19 mouse cellular contexts compared by ENCODE assay signal in the genomic region with DNA sequence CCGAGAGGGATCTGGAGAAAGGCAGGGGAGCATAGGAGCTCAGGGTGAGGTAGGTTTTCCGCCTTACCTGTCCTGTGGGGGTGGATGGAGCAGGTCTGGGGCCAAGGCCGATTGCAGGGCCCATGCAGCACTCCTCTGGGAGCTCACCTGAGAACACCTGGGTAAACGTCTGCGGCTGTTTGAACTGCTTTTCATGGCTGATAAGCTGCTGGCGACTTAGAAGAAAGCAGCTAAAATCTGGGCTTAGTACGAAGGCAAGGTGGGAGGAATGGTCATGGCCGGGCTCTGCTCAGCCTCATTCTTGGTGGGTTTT. TPM values are rescaled to one million over a fixed set of nuclear protein-coding genes. Genes with fewer than 3 reads are reported as not detected.
DNase-seq lines count a peak whose midpoint lies in the region; ATAC-seq and TF ChIP-seq lines count a peak whose summit lies in the region.
"Had no signal": no experiment of that assay in that cellular context is flagged by ENCODE, and none has a peak within 500 bp of the region (broad histone marks: within the 10 kb centered on the region; RNA-seq: fewer than 3 reads in every experiment).

No protein-coding gene starts in this region.

- 0 out of 2 replicates have a peak, but pooled peaks have one; percentile 8 for ATAC-seq in heart, postnatal 0 days (ENCODE audit: insufficient read depth, low read depth)
- ATAC-seq in lung, postnatal 0 days, result peak; percentile 59
- ATAC-seq in limb, embryonic 14.5 days (ENCODE audit: low FRiP score, low read depth), result no peak
- ATAC-seq: activated CD4-positive, CD25-positive, alpha-beta regulatory T cell, adult 4 months; forebrain, embryonic 14.5 days; Patski had no signal

- TF ChIP-seq POLR2A in limb, embryonic 14.5 days (IDR thresholded peaks at IDR 0.05; ENCODE audit: borderline replicate concordance, extremely low read depth, insufficient read depth, insufficient read length), result no peak

- no peak for TF ChIP-seq CTCF in heart, postnatal 0 days (IDR thresholded peaks at IDR 0.05; ENCODE audit: low read depth)
- TF ChIP-seq CTCF in lung, postnatal 0 days (IDR thresholded peaks at IDR 0.05), result no peak

- H3K4me3 ChIP-seq in heart, postnatal 0 days (ENCODE audit: low read depth, low read length), result no peak overlapping the region
- H3K4me3 ChIP-seq in lung, postnatal 0 days (ENCODE audit: low read depth, low read length), result peak overlapping the region; percentile 21
- H3K4me3 ChIP-seq in limb, embryonic 14.5 days (replicated peaks; ENCODE audit: low read length), result no peak overlapping the region
- H3K4me3 ChIP-seq: erythroblast, embryonic 14.5 days; hindbrain, embryonic 13.5 days had no signal

- WGBS in heart, postnatal 0 days, result 57% methylated on average over 8 of the region's 8 CpGs
- 40% methylated on average over 8 of the region's 8 CpGs for WGBS in lung, postnatal 0 days
- WGBS in limb, embryonic 14.5 days, result 59% methylated on average over 8 of the region's 8 CpGs

- H3K27me3 ChIP-seq in heart, postnatal 0 days (ENCODE audit: control insufficient read depth, insufficient read depth, low read length), result no peaks in the 10 kb centered on the region
- H3K27me3 ChIP-seq in lung, postnatal 0 days (replicated peaks; ENCODE audit: insufficient read depth, low read length), result no peaks in the 10 kb centered on the region
- no peaks in the 10 kb centered on the region for H3K27me3 ChIP-seq in limb, embryonic 14.5 days (ENCODE audit: control insufficient read depth, insufficient read depth, low read length)
- H3K27me3 ChIP-seq: Patski had no signal

- no peaks in the 10 kb centered on the region for H3K36me3 ChIP-seq in heart, postnatal 0 days (replicated peaks; ENCODE audit: control insufficient read depth, insufficient read depth, low read length)
- H3K36me3 ChIP-seq in lung, postnatal 0 days (ENCODE audit: insufficient read depth, low read length), result no peaks in the 10 kb centered on the region
- H3K36me3 ChIP-seq in limb, embryonic 14.5 days (ENCODE audit: control insufficient read depth, insufficient read depth, low read length), result no peaks in the 10 kb centered on the region
- H3K36me3 ChIP-seq: hindbrain, embryonic 13.5 days had no signal

- no peak for DNase-seq in heart, postnatal 0 days (ENCODE audit: low spot score)
- DNase-seq in heart, adult 8-10 months (ENCODE audit: low spot score), result no peak
- DNase-seq in lung, postnatal 0 days (ENCODE audit: low spot score), result no peak
- no peak for DNase-seq in lung, postnatal 4 days
- DNase-seq in limb, embryonic 14.5 days (ENCODE audit: low spot score), result no peak
- no peak for DNase-seq in natural killer cell, adult 2 months (ENCODE audit: low spot score in 2 of 2)
- DNase-seq in left cerebral cortex, adult 8-10 months (ENCODE audit: low spot score in 2 of 2), result no peak
- DNase-seq: B cell, adult 2 months; cerebellum, adult 8-10 months; embryo, embryonic 11 days; kidney, adult 11 months; right cerebral cortex, postnatal 25 days; thymus, adult 2 months had no signal

- no peaks in the 10 kb centered on the region for H3K9me3 ChIP-seq in heart, postnatal 0 days (replicated peaks; ENCODE audit: control insufficient read depth, low read length)
- H3K9me3 ChIP-seq in lung, postnatal 0 days (ENCODE audit: low read length), result no peaks in the 10 kb centered on the region
- H3K9me3 ChIP-seq in limb, embryonic 14.5 days (ENCODE audit: control insufficient read depth, low read length), result no peaks in the 10 kb centered on the region
- H3K9me3 ChIP-seq: hindbrain, embryonic 13.5 days had no signal

- no peak overlapping the region for H3K4me2 ChIP-seq in heart, postnatal 0 days (ENCODE audit: low read depth, low read length)
- H3K4me2 ChIP-seq in lung, postnatal 0 days (replicated peaks; ENCODE audit: low read depth, low read length), result peak overlapping the region; percentile 49
- H3K4me2 ChIP-seq in limb, embryonic 14.5 days (replicated peaks; ENCODE audit: low read depth, low read length, severe bottlenecking), result 0 out of 2 replicates have a peak overlapping the region, but pooled peaks have one; percentile 8
- H3K4me2 ChIP-seq: hindbrain, embryonic 13.5 days had no signal

- no peak overlapping the region for H3K9ac ChIP-seq in heart, postnatal 0 days (replicated peaks; ENCODE audit: low read depth, low read length)
- peak overlapping the region; percentile 39 for H3K9ac ChIP-seq in lung, postnatal 0 days (replicated peaks; ENCODE audit: low read depth)
- no peak overlapping the region for H3K9ac ChIP-seq in limb, embryonic 14.5 days (ENCODE audit: low read depth, low read length, severe bottlenecking)
- H3K9ac ChIP-seq: hindbrain, embryonic 13.5 days had no signal

- no peak for TF ChIP-seq EP300 in heart, postnatal 0 days (IDR thresholded peaks at IDR 0.05; ENCODE audit: low read depth)
- no peak for TF ChIP-seq EP300 in lung, postnatal 0 days (IDR thresholded peaks at IDR 0.05)

- H3K4me1 ChIP-seq in heart, postnatal 0 days (ENCODE audit: control insufficient read depth, insufficient read depth), result no peaks in the 10 kb centered on the region
- no peaks in the 10 kb centered on the region for H3K4me1 ChIP-seq in lung, postnatal 0 days (ENCODE audit: insufficient read depth, low read depth, low read length)
- 0 out of 2 replicates have a peak, but pooled peaks cover 2% of the 10 kb centered on the region for H3K4me1 ChIP-seq in limb, embryonic 14.5 days (ENCODE audit: control insufficient read depth, insufficient read depth, low read length)

- H3K27ac ChIP-seq in heart, postnatal 0 days (ENCODE audit: low read depth), result no peak overlapping the region
- peak overlapping the region; percentile 85 for H3K27ac ChIP-seq in lung, postnatal 0 days (ENCODE audit: low read length)
- no peak overlapping the region for H3K27ac ChIP-seq in limb, embryonic 14.5 days (replicated peaks; ENCODE audit: low read depth, low read length)
- H3K27ac ChIP-seq: hindbrain, embryonic 13.5 days had no signal

RNA-seq across cellular contexts. Expression of gene G0s2, which starts 29.0 kb away (rescaled TPM):
- total RNA-seq in heart, postnatal 0 days (2014; rRNA removed; ENCODE audit: low replicate concordance), result 71.1 and 122 TPM in 2 replicates
- 92.2 and 93.3 TPM in 2 replicates for polyA plus RNA-seq in heart, postnatal 0 days (2015; fragmentation: Nextera tagmentation; extraction: Ambion mirVana)
- 10 to 100 TPM; 54.6 to 72.1 (median 63.9) TPM for total RNA-seq in heart, adult 8-10 months (2022)
- polyA plus RNA-seq in lung, postnatal 0 days (2015; fragmentation: Nextera tagmentation; extraction: Ambion mirVana), result 185 and 216 TPM in 2 replicates
- polyA plus RNA-seq in limb, embryonic 14.5 days (2012; rRNA removed), result 36.9 and 44.7 TPM in 2 replicates
- polyA plus RNA-seq in limb, embryonic 14.5 days (2014; fragmentation: Nextera tagmentation; extraction: Ambion mirVana), result 27.0 and 31.7 TPM in 2 replicates
- total RNA-seq in left cerebral cortex, adult 8-10 months (2022), result 1 to 10 TPM; 4.9 to 9.1 (median 6.8) TPM
- polyA plus RNA-seq: Patski had no signal

RNA-seq across cellular contexts. Expression of gene Hsd11b1, which starts 38.2 kb away (rescaled TPM):
- total RNA-seq in heart, postnatal 0 days (2014; rRNA removed; ENCODE audit: low replicate concordance), result 7.3 and 12.7 TPM in 2 replicates
- polyA plus RNA-seq in heart, postnatal 0 days (2015; fragmentation: Nextera tagmentation; extraction: Ambion mirVana), result 1.6 and 1.9 TPM in 2 replicates
- total RNA-seq in heart, adult 8-10 months (2022), result 10 to 100 TPM in 2 of 4 experiments, 1 to 10 TPM in 2; 9.4 to 17.3 (median 12.4) TPM
- 184 and 200 TPM in 2 replicates for polyA plus RNA-seq in lung, postnatal 0 days (2015; fragmentation: Nextera tagmentation; extraction: Ambion mirVana)
- polyA plus RNA-seq in limb, embryonic 14.5 days (2012; rRNA removed), result 1.2 and 1.6 TPM in 2 replicates
- 1.2 and 1.6 TPM in 2 replicates for polyA plus RNA-seq in limb, embryonic 14.5 days (2014; fragmentation: Nextera tagmentation; extraction: Ambion mirVana)
- total RNA-seq in left cerebral cortex, adult 8-10 months (2022), result 10 to 100 TPM; 15.8 to 18.7 (median 17.4) TPM
- polyA plus RNA-seq: erythroblast, embryonic 14.5 days; hindbrain, embryonic 13.5 days; neural tube, embryonic 14.5 days had no signal
